Mouse (Mus musculus): ENCODE results near the gene Tbx19.

DNA sequence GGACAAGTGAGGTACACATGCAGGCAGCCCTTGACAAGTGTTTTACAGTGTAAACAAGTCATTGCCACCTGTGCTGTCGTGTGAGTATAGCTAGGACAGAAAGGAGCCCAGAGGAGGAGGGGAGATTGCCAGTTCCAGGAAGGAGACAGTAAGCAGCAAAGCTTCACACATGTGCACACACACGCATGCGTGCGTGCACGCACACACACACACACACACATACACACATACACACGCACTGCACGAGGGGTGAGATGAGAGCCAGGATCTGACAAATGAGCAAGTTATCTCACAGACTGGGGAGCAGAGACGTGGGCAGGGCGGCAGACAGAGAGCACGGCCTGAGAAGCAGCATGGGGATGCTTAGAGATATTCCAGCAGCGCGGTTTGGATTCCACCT is 25.9 kb upstream of the Tbx19 start:
- TF ChIP-seq CTCF (IDR thresholded peaks at IDR 0.05; ENCODE audit: low read depth, low read length) (no peak), POLR2A (IDR thresholded peaks at IDR 0.05; ENCODE audit: insufficient read depth, low read length) (no peak)
